Mouse (Mus musculus): ENCODE measurements around the gene Hmces. TPM values are rescaled to one million over a fixed set of nuclear protein-coding genes. Genes with fewer than 3 reads are reported as not detected.
A peak's percentile ranks its signal among the peaks of the same experiment; 100 is the strongest.

Hmces gene
- polyA plus RNA-seq, 1 experiment from 2014 or later = 33.5 TPM

DNA sequence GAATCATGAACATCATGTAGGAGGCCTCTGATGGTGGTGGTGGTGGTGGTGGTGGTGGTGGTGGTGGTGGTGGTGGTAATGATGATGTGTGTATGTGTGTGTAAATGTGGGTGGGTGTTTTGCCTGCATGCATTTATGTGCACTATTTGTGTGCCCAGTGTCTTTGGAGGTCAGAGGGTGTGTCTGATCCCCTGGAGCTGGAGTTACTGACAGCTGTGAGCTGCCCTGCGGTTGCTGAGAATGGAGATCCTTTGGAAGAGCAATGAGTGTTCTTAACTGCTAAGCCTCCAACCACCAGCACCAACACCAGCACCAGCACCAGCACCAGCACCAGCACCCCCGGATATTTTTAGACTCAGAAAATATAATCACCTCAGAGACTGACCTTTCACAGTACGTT lies 31.5 kb upstream of the Hmces start:
- H3K4me3 ChIP-seq (ENCODE audit: low read depth, low read length) = no peak overlapping the region
- H3K27ac ChIP-seq (ENCODE audit: low read length) = no peak overlapping the region
- TF ChIP-seq EP300 (IDR thresholded peaks at IDR 0.05) = no peak
- TF ChIP-seq CTCF (IDR thresholded peaks at IDR 0.05) = no peak
- no peaks in the 10 kb centered on the region for H3K36me3 ChIP-seq (ENCODE audit: insufficient read depth, low read length)
- H3K9ac ChIP-seq (replicated peaks; ENCODE audit: low read depth) = no peak overlapping the region
- DNase-seq (ENCODE audit: low spot score) (no peak), ATAC-seq (no peak)
- H3K27me3 ChIP-seq (replicated peaks; ENCODE audit: insufficient read depth, low read length) = no peaks in the 10 kb centered on the region
- no peaks in the 10 kb centered on the region for H3K4me1 ChIP-seq (ENCODE audit: insufficient read depth, low read depth, low read length)
- 84% methylated on average over 3 of the region's 3 CpGs for WGBS
- H3K4me2 ChIP-seq (replicated peaks; ENCODE audit: low read depth, low read length) = no peak overlapping the region
- H3K9me3 ChIP-seq (ENCODE audit: low read length) = no peaks in the 10 kb centered on the region

DNA sequence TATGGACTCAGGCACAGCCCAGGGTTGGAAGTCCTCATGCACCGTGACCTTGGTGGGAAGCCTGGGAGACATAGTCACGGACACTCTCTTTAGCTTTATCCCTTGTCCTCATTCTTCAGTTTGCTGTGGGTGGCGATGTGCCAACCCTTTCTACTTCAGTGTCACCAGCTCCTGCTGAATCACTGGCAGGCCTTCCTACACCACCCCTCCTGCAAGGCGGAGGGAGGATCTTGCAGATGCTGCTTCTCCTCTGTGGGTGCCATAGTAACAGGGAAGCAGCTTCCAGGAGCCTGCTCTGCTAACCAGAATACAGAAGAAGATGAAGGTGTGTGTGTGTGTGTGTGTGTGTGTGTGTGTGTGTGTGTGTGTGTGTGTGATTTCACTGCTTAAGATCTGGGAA lies 30.9 kb upstream of the Hmces start:
- H3K27me3 ChIP-seq (replicated peaks; ENCODE audit: insufficient read depth, low read length) = no peaks in the 10 kb centered on the region
- no peaks in the 10 kb centered on the region for H3K36me3 ChIP-seq (ENCODE audit: insufficient read depth, low read length)
- 46% methylated on average over 4 of the region's 4 CpGs for WGBS
- no peak overlapping the region for H3K4me2 ChIP-seq (replicated peaks; ENCODE audit: low read depth, low read length)
- no peaks in the 10 kb centered on the region for H3K4me1 ChIP-seq (ENCODE audit: insufficient read depth, low read depth, low read length)
- no peak overlapping the region for H3K4me3 ChIP-seq (ENCODE audit: low read depth, low read length)
- DNase-seq (ENCODE audit: low spot score) = peak; percentile 16
- no peak overlapping the region for H3K9ac ChIP-seq (replicated peaks; ENCODE audit: low read depth)
- ATAC-seq = no peak
- H3K27ac ChIP-seq (ENCODE audit: low read length) = no peak overlapping the region
- no peaks in the 10 kb centered on the region for H3K9me3 ChIP-seq (ENCODE audit: low read length)
- TF ChIP-seq EP300 (IDR thresholded peaks at IDR 0.05) = no peak
- TF ChIP-seq CTCF (IDR thresholded peaks at IDR 0.05) = no peak

DNA sequence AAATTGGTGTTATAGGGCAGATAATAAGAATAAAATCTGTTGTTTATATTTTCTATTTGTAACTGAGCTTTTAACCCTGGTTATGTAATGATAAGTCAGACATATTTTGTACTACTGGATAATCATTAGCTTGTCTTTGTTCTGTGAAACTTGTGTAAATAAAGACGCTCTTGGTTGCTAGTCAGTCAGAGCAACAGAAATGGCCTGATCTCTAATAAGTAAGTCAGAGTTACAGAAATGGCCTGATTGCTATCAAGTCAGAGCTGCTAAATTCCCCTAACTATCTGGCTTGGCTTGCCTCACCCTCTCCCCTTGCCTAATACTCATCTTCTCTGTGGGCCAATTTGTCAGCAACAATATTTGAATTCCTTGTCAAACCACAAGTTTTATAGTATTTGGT lies 27.0 kb upstream of the Hmces start:
- Histone ChIP-seq H3K27me3 (replicated peaks; ENCODE audit: insufficient read depth, low read length) (no peaks in the 10 kb centered on the region), H3K4me2 (replicated peaks; ENCODE audit: low read depth, low read length) (no peak overlapping the region), H3K36me3 (ENCODE audit: insufficient read depth, low read length) (peaks cover 19% of the 10 kb centered on the region; the same call in 1 of the 2 replicates), H3K4me1 (ENCODE audit: insufficient read depth, low read depth, low read length) (peaks cover 6% of the 10 kb centered on the region; the same call in 1 of the 2 replicates), H3K9me3 (ENCODE audit: low read length) (no peaks in the 10 kb centered on the region), H3K27ac (ENCODE audit: low read length) (no peak overlapping the region), H3K9ac (replicated peaks; ENCODE audit: low read depth) (no peak overlapping the region), H3K4me3 (ENCODE audit: low read depth, low read length) (no peak overlapping the region)
- TF ChIP-seq CTCF (IDR thresholded peaks at IDR 0.05) = no peak
- no peak; the same call in 1 of the 2 replicates for TF ChIP-seq EP300 (IDR thresholded peaks at IDR 0.05)
- peak; percentile 9 for DNase-seq (ENCODE audit: low spot score)
- no peak for ATAC-seq
- WGBS = 31% methylated on average over 1 of the region's 1 CpGs

DNA sequence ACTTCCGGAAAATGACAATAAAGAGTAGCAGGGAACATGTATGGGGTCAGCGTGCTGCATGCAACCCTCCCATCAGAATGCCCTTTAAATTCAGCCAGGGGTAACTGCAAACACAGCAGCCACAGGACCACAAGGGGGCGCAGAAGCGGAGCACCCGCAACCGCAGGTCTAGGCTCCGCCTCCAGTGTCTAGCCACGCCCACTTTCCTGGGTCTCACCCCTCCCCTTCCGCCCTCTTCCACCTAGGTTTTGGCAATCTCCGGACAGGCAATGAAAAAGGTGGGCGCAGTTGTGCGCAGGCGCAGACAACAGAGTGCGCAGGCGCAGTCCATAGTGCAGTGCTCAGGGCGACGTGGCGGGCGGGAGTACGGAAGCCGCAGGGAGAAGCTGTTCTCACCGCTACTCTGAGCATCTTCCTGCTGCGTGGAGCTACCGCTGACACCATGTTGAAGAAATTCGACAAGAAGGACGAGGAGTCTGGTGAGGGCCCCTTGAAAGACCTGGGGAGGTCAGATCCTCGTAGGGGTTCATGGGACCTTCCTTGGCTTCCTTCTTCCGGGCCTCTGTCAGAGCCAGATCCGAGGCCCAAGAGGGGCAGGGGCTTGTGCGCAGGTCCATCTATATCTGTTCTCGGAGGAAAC lies 26.0 kb upstream of the Hmces start, which contains the start of gene Copg1:
TSS of gene Copg1 (plus strand) at position 221 of the 640 bp plus-strand sequence.
- peak within 1 kb of the TSS; percentile 66 for H3K9ac ChIP-seq (replicated peaks; ENCODE audit: low read depth)
- DNase-seq (ENCODE audit: low spot score) (peak; percentile 98), ATAC-seq (peak; percentile 96)
- peak within 1 kb of the TSS; percentile 78 for H3K4me2 ChIP-seq (replicated peaks; ENCODE audit: low read depth, low read length)
- H3K27me3 ChIP-seq (replicated peaks; ENCODE audit: insufficient read depth, low read length) = no peaks in the 10 kb centered on the region
- peaks cover 29% of the 10 kb centered on the region; the same call in 1 of the 2 replicates for H3K36me3 ChIP-seq (ENCODE audit: insufficient read depth, low read length)
- H3K9me3 ChIP-seq (ENCODE audit: low read length) = no peaks in the 10 kb centered on the region
- 2% methylated on average over 31 of the region's 31 CpGs for WGBS
- H3K4me1 ChIP-seq (ENCODE audit: insufficient read depth, low read depth, low read length) = peaks cover 6% of the 10 kb centered on the region; the same call in 1 of the 2 replicates
- H3K27ac ChIP-seq (ENCODE audit: low read length) = peak within 1 kb of the TSS; percentile 62
- H3K4me3 ChIP-seq (ENCODE audit: low read depth, low read length) = peak within 1 kb of the TSS; percentile 62
- TF ChIP-seq EP300 (IDR thresholded peaks at IDR 0.05) (no peak), CTCF (IDR thresholded peaks at IDR 0.05) (peak; percentile 95)

DNA sequence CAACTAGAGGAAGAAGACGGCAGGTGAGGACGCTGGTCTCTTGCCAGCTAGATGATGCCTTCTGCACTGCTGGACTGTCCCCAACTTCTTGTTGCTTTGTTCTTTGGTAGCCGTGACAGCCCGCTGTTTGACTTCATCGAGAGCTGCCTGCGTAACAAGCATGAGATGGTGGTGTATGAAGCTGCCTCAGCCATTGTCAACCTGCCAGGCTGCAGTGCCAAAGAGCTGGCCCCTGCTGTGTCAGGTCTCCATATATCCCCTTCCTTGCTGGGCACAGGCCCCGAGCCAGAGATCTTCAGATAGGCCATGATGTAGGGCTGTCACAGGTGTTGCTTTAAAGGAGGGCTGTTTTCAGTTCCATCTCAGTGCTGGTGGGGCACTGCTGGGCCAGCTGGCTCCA lies 19.8 kb upstream of the Hmces start:
- Histone ChIP-seq H3K36me3 (ENCODE audit: insufficient read depth, low read length) (peaks cover 57% of the 10 kb centered on the region; the same call in 1 of the 2 replicates), H3K9ac (replicated peaks; ENCODE audit: low read depth) (no peak overlapping the region), H3K27me3 (replicated peaks; ENCODE audit: insufficient read depth, low read length) (no peaks in the 10 kb centered on the region), H3K9me3 (ENCODE audit: low read length) (no peaks in the 10 kb centered on the region), H3K4me2 (replicated peaks; ENCODE audit: low read depth, low read length) (no peak overlapping the region), H3K4me1 (ENCODE audit: insufficient read depth, low read depth, low read length) (no peaks in the 10 kb centered on the region; the same call in 1 of the 2 replicates), H3K4me3 (ENCODE audit: low read depth, low read length) (no peak overlapping the region), H3K27ac (ENCODE audit: low read length) (no peak overlapping the region)
- DNase-seq (ENCODE audit: low spot score) = no peak
- no peak for ATAC-seq
- no peak for TF ChIP-seq EP300 (IDR thresholded peaks at IDR 0.05)
- TF ChIP-seq CTCF (IDR thresholded peaks at IDR 0.05) = no peak
- WGBS = 90% methylated on average over 7 of the region's 7 CpGs

DNA sequence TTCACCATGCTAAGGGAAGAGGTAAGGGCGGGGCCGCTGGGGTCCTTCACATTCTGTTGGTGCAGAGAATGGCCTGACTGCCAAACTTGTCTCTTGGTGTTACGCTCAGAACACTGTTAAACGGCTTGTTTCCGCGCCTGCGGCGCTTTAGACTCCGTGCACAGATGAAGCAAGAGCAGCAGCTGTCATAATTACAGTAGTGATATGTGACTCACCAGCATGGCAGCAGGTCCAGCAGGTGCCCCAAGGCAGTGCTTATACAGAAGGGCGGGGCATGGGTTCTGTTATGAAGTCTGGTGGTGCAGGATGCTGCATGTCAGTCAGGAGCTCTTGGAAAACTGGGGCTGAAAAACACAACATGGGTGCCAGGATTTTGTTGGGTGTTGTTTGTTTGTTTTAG lies 15.7 kb upstream of the Hmces start:
- Histone ChIP-seq H3K9me3 (ENCODE audit: low read length) (no peaks in the 10 kb centered on the region), H3K27ac (ENCODE audit: low read length) (no peak overlapping the region), H3K9ac (replicated peaks; ENCODE audit: low read depth) (no peak overlapping the region), H3K27me3 (replicated peaks; ENCODE audit: insufficient read depth, low read length) (no peaks in the 10 kb centered on the region), H3K4me2 (replicated peaks; ENCODE audit: low read depth, low read length) (no peak overlapping the region), H3K4me1 (ENCODE audit: insufficient read depth, low read depth, low read length) (no peaks in the 10 kb centered on the region), H3K36me3 (ENCODE audit: insufficient read depth, low read length) (peaks cover 52% of the 10 kb centered on the region; the same call in 1 of the 2 replicates), H3K4me3 (ENCODE audit: low read depth, low read length) (no peak overlapping the region)
- DNase-seq (ENCODE audit: low spot score) (no peak), ATAC-seq (no peak)
- 96% methylated on average over 10 of the region's 10 CpGs for WGBS
- TF ChIP-seq EP300 (IDR thresholded peaks at IDR 0.05) (no peak), CTCF (IDR thresholded peaks at IDR 0.05) (no peak)
